Mouse (Mus musculus): ENCODE measurements around the gene Akirin1. TPM values are rescaled to one million over a fixed set of nuclear protein-coding genes. Genes with fewer than 3 reads are reported as not detected.

Akirin1 gene
- total RNA-seq (2021) = 59.0 and 68.9 TPM in 2 replicates
- long read RNA-seq, transcript Akirin1-201 (5 exons, 3,052 nt) = major isoform, 158 of 164 reads
- long read RNA-seq, partial matches to known transcripts = 0 of 164 reads
- long read RNA-seq, other reads (novel, unspliced or antisense) = 6 of 164 reads

GRCm38 (mm10) chr4:123750152-123750651 lies at the start of gene Akirin1:
Gene Akirin1 (minus strand): TSS chr4:123750345.
- DNase-seq = peak; percentile 99

DNA sequence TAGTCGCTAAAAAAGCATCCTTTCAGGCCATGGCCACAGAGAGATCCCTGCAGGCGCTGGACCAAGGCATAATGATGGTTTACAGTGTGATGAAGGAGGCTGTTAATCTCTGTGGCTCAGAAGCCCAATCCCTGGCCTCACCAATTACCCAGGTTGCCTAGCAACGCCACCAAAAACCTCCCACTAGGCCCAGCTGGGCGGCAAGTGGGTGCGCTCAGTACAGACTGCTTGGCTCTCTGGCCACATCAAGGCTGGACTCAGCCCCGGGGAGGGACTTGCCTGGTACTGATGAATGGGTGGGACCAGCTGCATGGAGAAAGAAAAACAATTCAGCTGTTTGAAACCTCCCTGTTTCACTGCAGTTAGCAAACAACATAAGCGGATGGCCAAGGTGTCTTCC lies 47.7 kb upstream of the Akirin1 start:
- DNase-seq = no peak

DNA sequence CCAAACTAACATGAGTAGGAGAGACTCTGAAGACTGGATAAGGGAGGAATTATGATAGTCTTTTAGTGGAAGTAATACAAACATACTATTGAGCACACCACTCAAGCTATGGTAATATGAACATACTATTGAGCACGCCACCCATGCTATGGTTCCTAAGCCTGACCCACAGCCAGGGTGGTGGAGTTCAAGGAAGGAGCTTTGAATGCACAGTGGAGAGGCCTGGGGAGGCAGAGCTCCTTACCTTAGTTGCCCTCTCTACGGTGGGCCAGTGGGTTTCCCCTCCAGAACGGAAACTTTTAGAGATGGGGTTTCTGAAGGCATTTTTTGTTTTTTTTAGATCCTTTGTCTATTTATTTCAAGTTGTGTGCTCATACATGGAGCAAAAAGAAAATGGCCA lies 47.3 kb upstream of the Akirin1 start:
- DNase-seq = no peak

DNA sequence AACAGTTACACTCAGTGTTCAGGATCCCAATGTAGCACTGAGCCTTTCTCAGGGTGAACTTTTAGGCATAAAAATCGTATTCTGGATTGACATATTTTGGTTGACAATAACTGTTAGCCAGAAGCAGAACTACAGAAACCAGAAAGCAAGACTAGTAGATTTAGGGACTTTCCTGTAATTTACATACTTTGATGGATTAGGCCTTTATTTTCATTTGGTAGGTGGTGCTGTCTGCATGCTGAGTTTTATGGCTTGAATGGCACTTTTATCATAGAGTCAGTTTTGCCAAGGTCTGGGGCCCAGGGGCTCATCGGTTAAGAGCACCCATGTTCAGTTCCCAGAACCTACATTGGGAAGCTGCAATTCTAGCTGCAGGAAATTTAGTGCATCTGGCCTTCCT lies 44.9 kb upstream of the Akirin1 start:
- DNase-seq = no peak

DNA sequence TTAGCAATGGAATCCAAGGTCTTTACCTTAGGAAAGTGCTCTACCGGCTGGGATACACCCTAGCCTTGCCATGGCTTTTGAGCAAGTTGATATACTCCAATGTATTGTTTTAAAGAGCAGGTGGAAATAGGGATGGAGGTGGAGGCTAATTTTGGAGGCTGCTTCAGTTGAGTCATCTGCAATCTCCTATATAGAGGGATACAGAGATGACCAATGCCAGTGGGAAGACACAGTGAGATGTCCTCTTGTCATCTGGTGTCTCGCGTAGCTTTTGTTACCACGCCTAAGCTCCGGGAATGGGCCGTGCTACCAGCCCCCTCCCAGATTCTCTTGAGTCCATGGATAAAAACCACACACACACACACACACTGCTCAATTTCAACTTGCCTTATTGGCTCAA lies 43.0 kb upstream of the Akirin1 start:
- no peak for DNase-seq

- no peak for DNase-seq
Measured at GRCm38 (mm10) chr4:123792666-123793065, 42.5 kb upstream of the Akirin1 start.

DNA sequence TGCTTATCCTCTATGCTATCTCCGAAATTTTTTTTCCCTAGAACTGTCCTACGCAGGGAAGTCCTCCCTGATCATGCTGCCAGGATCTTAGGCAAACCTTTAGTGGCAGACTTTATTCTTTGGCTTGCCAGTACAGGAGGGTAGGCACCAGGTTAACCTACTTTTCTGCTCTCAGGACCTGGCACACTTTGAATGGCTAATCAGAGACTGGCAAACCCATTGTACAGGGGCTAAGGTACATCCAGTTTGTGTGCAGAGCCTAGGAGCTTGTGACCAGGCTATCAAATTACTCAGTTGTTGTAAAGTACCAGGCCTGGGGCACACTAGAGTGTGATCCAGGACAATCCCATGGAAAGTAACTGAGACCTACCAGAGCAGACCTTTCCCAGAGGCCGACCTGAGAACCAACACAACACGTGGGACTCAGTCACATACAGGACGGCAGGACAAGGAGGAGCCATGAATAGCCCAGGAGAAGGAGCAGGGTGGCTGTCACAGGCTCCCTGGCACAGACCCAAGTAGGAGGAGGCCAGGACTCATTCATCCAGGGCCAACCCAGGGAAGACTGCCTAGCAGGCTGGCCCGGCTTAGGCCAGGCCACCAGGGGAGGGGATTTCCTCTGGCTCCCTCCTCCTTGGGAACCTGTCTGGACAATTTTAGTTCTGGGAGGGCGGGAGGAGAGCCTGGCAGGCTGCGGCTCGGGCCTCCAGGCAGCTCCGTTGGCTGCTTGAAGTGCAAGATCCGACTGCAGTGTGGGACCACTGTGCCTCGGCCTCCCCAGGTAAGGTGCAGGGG lies 37.2 kb upstream of the Akirin1 start, which contains the start of gene Rhbdl2:
Gene Rhbdl2, plus strand, starts transcription at position 684 of the 795 bp plus-strand sequence.
- DNase-seq = peak; percentile 77

GRCm38 (mm10) chr4:123768234-123768633 lies 18.1 kb upstream of the Akirin1 start:
- no peak for DNase-seq

GRCm38 (mm10) chr4:123767807-123768206 lies 17.7 kb upstream of the Akirin1 start:
- DNase-seq = no peak

GRCm38 (mm10) chr4:123765071-123765470 lies 14.9 kb upstream of the Akirin1 start:
- no peak for DNase-seq

- DNase-seq = peak; percentile 9
Measured at GRCm38 (mm10) chr4:123758306-123758705, 8.2 kb upstream of the Akirin1 start.

DNA sequence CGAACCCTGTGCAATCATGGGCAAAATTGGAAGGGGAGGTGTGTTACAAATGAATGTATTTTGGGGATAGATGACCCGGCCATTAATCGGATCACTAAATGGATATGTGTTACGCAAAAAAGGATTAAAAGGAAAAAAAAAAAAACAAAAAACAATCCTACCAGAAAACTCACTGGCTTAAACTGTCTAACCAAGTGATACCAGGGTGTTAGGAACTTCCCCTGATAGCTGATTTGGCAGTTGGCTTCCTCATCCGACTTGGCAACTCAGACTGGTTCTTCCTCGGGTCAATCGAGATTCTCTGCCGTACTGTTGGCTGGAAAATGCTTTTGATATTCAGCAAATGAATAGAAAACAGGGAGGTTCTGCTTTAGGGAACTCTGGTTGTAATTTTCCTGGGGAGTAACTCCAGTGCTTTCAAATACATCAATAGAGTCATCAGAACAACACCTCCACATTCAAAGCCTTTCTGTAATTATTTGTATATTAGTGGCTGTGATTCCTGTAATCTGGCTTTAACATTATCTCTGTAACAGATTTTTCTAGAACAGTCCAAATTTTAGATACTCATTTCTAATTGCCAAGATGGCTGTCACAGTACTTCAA lies 665 bp upstream of the Akirin1 start:
- DNase-seq = no peak

GRCm38 (mm10) chr4:123749484-123750130 lies 538 bp downstream of the Akirin1 start:
- peak; percentile 49 for DNase-seq

GRCm38 (mm10) chr4:123748726-123749415 lies 1.3 kb downstream of the Akirin1 start:
- DNase-seq = no peak

DNA sequence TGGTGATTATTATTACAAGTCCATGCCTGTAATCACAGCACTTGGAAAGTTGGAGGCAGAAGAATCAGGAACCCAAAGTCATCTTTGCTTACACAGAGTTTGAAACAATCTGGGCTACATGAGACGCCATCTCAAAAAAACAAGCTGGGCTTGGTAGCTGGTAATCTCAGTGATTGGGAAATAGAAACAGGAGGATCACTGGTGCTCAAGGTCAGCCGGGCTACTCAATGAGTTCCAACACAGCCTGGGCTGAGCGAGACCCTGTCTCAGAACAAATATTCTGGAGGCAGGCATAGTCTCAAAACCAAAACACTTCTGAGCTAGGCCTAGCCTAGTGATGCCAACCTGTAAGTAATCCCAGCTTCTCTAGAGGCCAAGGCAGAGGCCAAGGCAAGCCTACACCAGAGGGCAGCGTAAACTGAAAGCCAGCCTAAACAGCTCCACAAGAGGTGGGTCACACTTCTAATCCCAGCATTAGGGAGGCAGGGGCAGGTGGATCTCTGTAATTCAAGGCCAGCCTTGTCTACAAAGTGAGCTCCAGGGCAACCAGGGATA lies 4.8 kb downstream of the Akirin1 start:
- peak; percentile 18 for DNase-seq

GRCm38 (mm10) chr4:123742891-123743290 lies 7.3 kb downstream of the Akirin1 start:
- no peak for DNase-seq

DNA sequence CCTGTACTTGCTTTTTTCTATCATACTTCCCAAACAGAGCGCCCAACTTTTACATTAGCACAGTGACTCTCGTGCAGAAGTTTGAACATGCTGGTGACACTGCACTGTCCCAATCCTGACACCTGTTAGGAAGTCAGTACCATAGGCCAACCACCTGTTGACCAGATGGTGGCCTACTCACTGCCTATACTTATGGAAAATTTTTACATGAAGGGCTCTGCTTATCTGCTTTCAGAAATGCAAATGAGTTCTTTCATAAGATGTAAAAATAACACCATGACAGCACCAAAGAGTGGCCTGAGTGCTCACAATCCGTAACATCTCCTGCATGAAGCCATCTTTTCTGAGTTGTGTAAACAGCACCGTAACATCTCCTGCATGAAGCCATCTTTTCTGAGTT lies 11.4 kb downstream of the Akirin1 start:
- DNase-seq = no peak

DNA sequence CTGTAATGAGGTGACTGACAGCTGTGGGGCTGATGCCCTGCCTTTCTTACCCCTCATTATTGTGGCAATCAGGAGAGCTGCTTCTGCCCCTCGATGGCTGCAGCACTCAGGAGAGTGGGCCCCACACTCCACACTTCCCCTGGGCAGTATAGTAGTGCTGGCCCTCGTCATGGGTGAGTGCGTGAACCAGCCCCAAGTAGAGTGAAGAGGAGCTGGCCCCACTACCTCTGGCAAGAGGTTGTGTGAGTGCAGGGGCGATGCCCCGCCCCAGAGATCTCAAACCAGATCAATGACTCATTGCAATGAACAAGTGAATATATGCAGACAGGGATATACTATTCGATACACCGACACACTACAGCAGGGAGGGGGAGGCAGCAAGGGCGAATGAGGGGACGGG lies 16.6 kb downstream of the Akirin1 start:
- no peak for DNase-seq

DNA sequence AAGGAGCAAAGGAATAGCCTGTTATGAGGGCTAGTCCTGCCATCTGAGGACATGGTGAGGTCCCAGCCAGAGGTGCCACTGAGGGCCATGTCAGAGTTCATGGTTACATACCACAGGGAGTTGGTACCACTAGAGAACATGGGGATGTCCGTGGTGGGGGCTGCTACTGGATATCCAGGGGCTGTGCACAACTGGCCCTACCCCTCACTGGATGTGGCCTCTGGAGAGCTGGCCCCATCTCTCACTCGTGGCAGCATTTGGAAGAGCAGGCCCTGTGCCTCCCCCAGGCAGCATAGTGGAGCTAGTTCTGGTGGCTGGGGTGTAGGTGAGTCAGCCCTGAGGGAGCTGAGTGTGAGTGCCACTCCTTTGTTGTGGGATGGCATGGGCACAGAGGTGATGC lies 17.2 kb downstream of the Akirin1 start:
- DNase-seq = no peak

DNA sequence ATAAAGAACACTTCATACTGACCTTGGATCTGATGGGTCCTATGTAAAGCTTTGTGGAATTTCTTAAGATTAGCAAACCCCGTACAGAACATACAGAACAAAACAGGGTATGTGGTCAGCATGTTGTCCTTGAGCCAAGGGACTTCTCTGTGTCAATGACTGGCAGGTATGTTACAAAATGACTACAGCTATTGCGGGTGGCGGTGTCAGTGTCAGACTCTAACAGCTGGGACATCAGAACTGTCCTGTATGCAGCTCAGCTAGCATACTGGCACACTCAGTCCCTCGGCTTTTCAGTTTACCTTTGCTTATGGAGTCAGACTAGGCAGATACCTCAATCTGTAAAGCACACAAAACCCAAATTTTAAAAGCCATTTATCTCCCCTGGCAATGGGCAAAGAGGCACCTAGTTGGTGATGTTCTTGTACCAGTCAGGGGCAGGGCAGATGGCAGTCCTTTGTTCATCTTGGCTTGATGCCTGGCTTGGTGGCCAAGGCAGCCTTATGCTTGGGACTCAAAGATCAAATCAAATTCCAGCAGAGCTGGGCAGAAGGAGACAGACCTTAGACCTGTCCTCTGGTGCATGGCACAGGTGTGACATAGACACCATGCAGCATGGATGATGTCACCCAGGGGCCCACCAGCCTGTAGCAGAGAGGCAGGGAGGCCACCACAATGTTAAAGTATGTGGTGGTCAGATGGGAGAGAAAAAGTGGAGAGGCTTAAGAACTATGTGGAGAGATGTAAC lies 17.8 kb downstream of the Akirin1 start:
- no peak for DNase-seq

DNA sequence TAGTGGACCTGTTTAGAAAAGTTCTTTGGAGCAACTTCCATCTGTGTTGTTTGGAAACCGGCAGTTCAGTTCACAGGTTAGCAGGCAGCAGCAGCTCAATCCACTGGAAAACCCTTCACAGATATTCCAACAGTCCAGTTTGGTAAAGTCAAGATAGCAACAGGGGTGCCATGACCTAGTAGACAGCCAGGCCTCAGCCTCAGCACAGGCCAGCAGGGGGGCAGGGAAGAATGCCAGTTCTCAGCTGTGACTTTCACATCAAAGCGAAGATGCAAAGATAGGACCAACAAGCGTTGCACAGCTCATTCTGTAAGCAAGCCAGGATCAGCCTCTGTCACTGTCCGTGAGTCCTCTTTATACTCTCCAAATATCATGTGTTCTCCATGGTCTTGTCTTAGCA lies 28.4 kb downstream of the Akirin1 start:
- no peak for DNase-seq

All from adrenal gland, postnatal 25 days (tissue).